In genomic region chr12:111228488-111228887, GRCm38 (mm10) we compare ENCODE assay signal across 23 mouse cellular contexts. TPM values are rescaled to one million over a fixed set of nuclear protein-coding genes. Genes with fewer than 3 reads are reported as not detected.
A peak's percentile ranks its signal among the peaks of the same experiment; 100 is the strongest.
DNase-seq lines count a peak whose midpoint lies in the region; ATAC-seq and TF ChIP-seq lines count a peak whose summit lies in the region.
"Had no signal": no experiment of that assay in that cellular context is flagged by ENCODE, and none has a peak within 500 bp of the region (broad histone marks: within the 10 kb centered on the region; RNA-seq: fewer than 3 reads in every experiment).

No protein-coding gene starts in this region.

- H3K9ac ChIP-seq in lung, postnatal 0 days (replicated peaks; ENCODE audit: low read depth), result no peak overlapping the region
- H3K9ac ChIP-seq: embryonic facial prominence, embryonic 13.5 days; embryonic facial prominence, embryonic 15.5 days; forebrain, embryonic 12.5 days had no signal

- ATAC-seq in lung, postnatal 0 days, result peak; percentile 71
- ATAC-seq: forebrain, embryonic 14.5 days; forebrain, embryonic 16.5 days had no signal

- H3K27ac ChIP-seq in lung, postnatal 0 days (ENCODE audit: low read length), result peak overlapping the region; percentile 32; the same call in 1 of the 2 replicates
- H3K27ac ChIP-seq: embryonic facial prominence, embryonic 13.5 days; embryonic facial prominence, embryonic 15.5 days; forebrain, embryonic 10.5 days; forebrain, embryonic 12.5 days had no signal

- no peak for TF ChIP-seq CTCF in lung, postnatal 0 days (IDR thresholded peaks at IDR 0.05)
- TF ChIP-seq CTCF in lung, adult 2 months (IDR thresholded peaks at IDR 0.05; ENCODE audit: insufficient read depth, low read length), result no peak

- no peak for TF ChIP-seq EP300 in lung, postnatal 0 days (IDR thresholded peaks at IDR 0.05)

- DNase-seq in lung, postnatal 0 days (ENCODE audit: low spot score), result no peak
- DNase-seq in lung, adult 2 months, result no peak
- peak; percentile 44 for DNase-seq in lung, postnatal 36 days
- DNase-seq in lung, postnatal 10 days, result no peak
- DNase-seq: adrenal gland, adult 2 months; adrenal gland, postnatal 10 days; adrenal gland, postnatal 25 days; cerebellum, adult 11 months; cerebellum, adult 18-20 months; cerebellum, adult 8-10 months; cerebellum, adult 9-11 months; cerebellum, postnatal 14 days; cerebellum, postnatal 36 days; embryo, embryonic 11 days had no signal

- no peaks in the 10 kb centered on the region for H3K4me1 ChIP-seq in lung, postnatal 0 days (ENCODE audit: insufficient read depth, low read depth, low read length)
- no peaks in the 10 kb centered on the region for H3K4me1 ChIP-seq in lung, adult 2 months (ENCODE audit: control insufficient read depth, insufficient read depth, low read length)
- H3K4me1 ChIP-seq: forebrain, embryonic 10.5 days; forebrain, embryonic 12.5 days had no signal

- no peaks in the 10 kb centered on the region for H3K36me3 ChIP-seq in lung, postnatal 0 days (ENCODE audit: insufficient read depth, low read length)

- WGBS in lung, postnatal 0 days, result 74% methylated on average over 5 of the region's 5 CpGs
- 76% methylated on average over 5 of the region's 5 CpGs for WGBS in lung, adult 2 months

- TF ChIP-seq POLR2A in lung, adult 2 months (IDR thresholded peaks at IDR 0.05; ENCODE audit: borderline replicate concordance, extremely low read depth, low read depth, low read length), result no peak

- no peaks in the 10 kb centered on the region for H3K9me3 ChIP-seq in lung, postnatal 0 days (ENCODE audit: low read length)
- H3K9me3 ChIP-seq: embryonic facial prominence, embryonic 13.5 days; embryonic facial prominence, embryonic 15.5 days; forebrain, embryonic 10.5 days; forebrain, embryonic 12.5 days had no signal

- H3K4me3 ChIP-seq in lung, postnatal 0 days (ENCODE audit: low read depth, low read length), result no peak overlapping the region
- H3K4me3 ChIP-seq in lung, adult 2 months (replicated peaks; ENCODE audit: extremely low read depth, low read depth, low read length), result no peak overlapping the region
- H3K4me3 ChIP-seq: embryonic facial prominence, embryonic 13.5 days; embryonic facial prominence, embryonic 15.5 days; erythroblast, embryonic 14.5 days; forebrain, embryonic 10.5 days; forebrain, embryonic 12.5 days had no signal

- no peak overlapping the region for H3K4me2 ChIP-seq in lung, postnatal 0 days (replicated peaks; ENCODE audit: low read depth, low read length)
- H3K4me2 ChIP-seq: embryonic facial prominence, embryonic 13.5 days; embryonic facial prominence, embryonic 15.5 days; forebrain, embryonic 12.5 days had no signal

- no peaks in the 10 kb centered on the region for H3K27me3 ChIP-seq in lung, postnatal 0 days (replicated peaks; ENCODE audit: insufficient read depth, low read length)
- H3K27me3 ChIP-seq: embryonic facial prominence, embryonic 13.5 days; embryonic facial prominence, embryonic 15.5 days; forebrain, embryonic 12.5 days had no signal

RNA-seq across cellular contexts. Expression of gene Amn, which starts 42.4 kb away (rescaled TPM):
- 0.31 and 0.40 TPM in 2 replicates for polyA plus RNA-seq in lung, postnatal 0 days (2015; fragmentation: Nextera tagmentation; extraction: Ambion mirVana)
- 0.43 and 0.66 TPM in 2 replicates for polyA plus RNA-seq in lung, adult 2 months (2012; rRNA removed)

RNA-seq across cellular contexts. Expression of gene 4930595D18Rik, which starts 44.2 kb away (rescaled TPM):
- not detected in 2 replicates for polyA plus RNA-seq in lung, postnatal 0 days (2015; fragmentation: Nextera tagmentation; extraction: Ambion mirVana)
- not detected in 2 replicates for polyA plus RNA-seq in lung, adult 2 months (2012; rRNA removed)
- polyA plus RNA-seq: adrenal gland, adult 2 months; C2C12; embryonic facial prominence, embryonic 11.5 days; embryonic facial prominence, embryonic 13.5 days; embryonic facial prominence, embryonic 15.5 days; erythroblast, embryonic 14.5 days; forebrain, embryonic 10.5 days; forebrain, embryonic 12.5 days; forebrain, embryonic 14.5 days; forebrain, embryonic 16.5 days had no signal
